Mouse (Mus musculus) lung, adult 2 months (tissue): ENCODE data around the gene Kdm4b. TPM values are rescaled to one million over a fixed set of nuclear protein-coding genes. Genes with fewer than 3 reads are reported as not detected.

Experiments used
- DNase-seq: peaks from one replicate; pipeline ENCODE4 v3.0.0; 2022
- H3K4me1 ChIP-seq: fragments of 200-500 bp; 2 replicates; pipeline ENCODE4 v1.6.1; 2011; ENCODE audit warnings: low read length; ENCODE audit not compliant: control insufficient read depth, insufficient read depth
- H3K4me3 ChIP-seq: fragments of 200-500 bp; replicated peaks from 2 replicates; pipeline ENCODE3; 2011; ENCODE audit warnings: low read depth, mild to moderate bottlenecking, control low read depth, low read length; ENCODE audit errors: extremely low read depth
- CTCF ChIP-seq: fragments of 200-500 bp; IDR thresholded peaks from 2 replicates; pipeline ENCODE4 v1.5.1; 2011; ENCODE audit warnings: mild to moderate bottlenecking, low read length, control low read depth; ENCODE audit not compliant: insufficient read depth
- POLR2A ChIP-seq: fragments of 200-500 bp; IDR thresholded peaks from 2 replicates; pipeline ENCODE4 v1.6.1; 2011; ENCODE audit warnings: low read depth, mild to moderate bottlenecking, control low read depth, low read length, borderline replicate concordance; ENCODE audit errors: extremely low read depth
- WGBS: fragments of 180-500 bp; shearing (Covaris S2); methylation state at CpG from one replicate; pipeline ENCODE4 v1.1.7; 2018; 5-methylcytosine and 5-hydroxymethylcytosine counted together
- polyA plus RNA-seq: library from polyadenylated mRNA; depleted of rRNA; stranded (reverse); fragments of >200 nt; gene quantifications from 2 replicates; pipeline ENCODE4 v1.2.3, GENCODE M21; 2012

Kdm4b gene
- polyA plus RNA-seq, 1 experiment = 39.9 TPM

DNA sequence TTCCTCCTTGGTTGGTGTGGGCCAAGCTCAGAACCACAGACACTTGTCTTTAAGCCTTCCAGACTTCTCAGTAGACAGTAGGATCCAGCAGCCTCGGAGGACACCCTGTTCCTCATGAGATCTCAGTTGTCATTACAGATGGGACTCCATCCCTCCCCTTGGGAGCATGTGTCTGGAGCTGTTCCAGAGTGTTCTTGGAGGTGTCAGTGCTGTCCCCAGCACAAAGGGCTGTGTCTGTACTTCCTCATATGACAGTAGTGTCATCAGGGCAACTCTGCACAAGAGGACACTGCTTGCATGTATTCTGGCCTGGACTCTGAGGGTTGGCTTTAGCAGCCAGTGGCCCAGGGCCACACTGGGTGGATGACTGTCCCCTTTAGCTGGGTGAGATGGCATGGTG lies 49.0 kb downstream of the Kdm4b start:
- 67% methylated on average over 1 of the region's 1 CpGs for WGBS
- Histone ChIP-seq H3K4me3 (no peak overlapping the region), H3K4me1 (no peaks in the 10 kb centered on the region)
- DNase-seq = no peak
- TF ChIP-seq CTCF (no peak), POLR2A (no peak)

DNA sequence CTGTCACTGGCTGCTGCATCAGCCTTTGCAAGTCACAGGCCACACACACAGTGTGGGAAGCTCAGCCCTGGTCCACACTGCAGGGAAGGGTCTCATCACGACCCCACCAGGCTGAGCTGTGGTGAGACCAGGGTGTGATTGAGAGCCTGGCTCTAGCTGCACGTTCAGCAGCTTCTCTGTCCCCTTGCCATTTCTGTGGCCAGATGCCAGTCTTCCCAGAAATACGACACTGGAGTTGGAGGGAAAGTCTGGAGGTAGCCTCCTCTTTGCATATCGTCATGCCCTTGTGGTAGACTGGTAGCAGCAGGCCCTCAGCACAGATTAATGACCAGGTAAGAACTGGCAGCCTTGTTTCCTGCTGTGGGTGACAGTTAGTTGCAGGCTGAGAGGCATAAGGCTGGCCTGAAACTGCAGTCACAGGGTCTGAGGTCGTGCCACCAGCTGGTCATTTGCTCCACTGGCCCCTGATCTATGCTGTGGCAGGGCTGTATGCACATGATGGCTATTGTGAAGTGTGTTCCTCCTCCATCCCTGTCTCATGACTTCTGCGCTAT lies 53.5 kb downstream of the Kdm4b start:
- Histone ChIP-seq H3K4me1 (no peaks in the 10 kb centered on the region), H3K4me3 (no peak overlapping the region)
- WGBS = 82% methylated on average over 6 of the region's 6 CpGs
- TF ChIP-seq CTCF = no peak
- no peak for TF ChIP-seq POLR2A
- DNase-seq = no peak

DNA sequence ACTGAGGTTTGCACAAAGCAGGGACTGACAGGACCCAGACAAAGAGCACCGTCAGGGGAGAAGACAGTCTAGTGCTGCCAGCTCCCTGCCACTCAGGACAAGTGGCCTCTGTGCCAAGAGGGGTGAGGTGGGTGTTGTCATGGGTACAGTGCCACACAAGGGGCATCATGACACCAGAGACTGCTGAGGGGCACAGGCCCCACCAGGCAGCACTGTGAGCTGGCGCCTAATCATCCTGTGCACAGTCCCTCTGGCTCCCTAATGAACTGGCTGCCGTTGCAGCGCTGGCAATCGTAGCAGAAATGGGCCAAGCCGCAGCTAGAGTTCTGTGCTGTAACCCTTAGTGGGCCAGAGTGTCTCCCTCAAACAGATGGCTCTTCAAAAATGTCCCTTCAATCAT lies 54.4 kb downstream of the Kdm4b start:
- WGBS = 82% methylated on average over 6 of the region's 6 CpGs
- TF ChIP-seq POLR2A (no peak), CTCF (no peak)
- DNase-seq = no peak
- Histone ChIP-seq H3K4me3 (no peak overlapping the region), H3K4me1 (no peaks in the 10 kb centered on the region)

DNA sequence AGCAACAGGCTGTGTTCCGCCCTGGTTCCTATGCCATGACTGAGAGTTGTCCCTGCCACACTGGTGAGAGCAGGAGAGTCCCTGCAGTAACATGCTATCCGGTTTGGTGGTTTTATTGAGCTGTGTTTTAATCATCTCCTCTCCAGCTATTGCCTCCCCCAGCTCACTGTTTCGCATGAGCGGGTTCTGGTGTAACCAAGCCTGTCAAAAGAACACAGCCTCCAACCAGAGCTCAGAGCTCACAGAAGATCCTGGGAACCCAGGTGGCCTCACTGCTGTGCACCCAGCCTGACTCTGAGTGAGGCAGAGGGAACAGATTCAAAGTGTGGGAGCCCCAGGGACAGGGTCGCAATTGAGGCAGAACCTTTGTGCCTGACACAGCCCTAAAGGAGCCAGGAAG lies 55.3 kb downstream of the Kdm4b start:
- no peak overlapping the region for H3K4me3 ChIP-seq
- 91% methylated on average over 5 of the region's 5 CpGs for WGBS
- TF ChIP-seq POLR2A = no peak
- no peak for TF ChIP-seq CTCF
- DNase-seq = no peak
- no peaks in the 10 kb centered on the region for H3K4me1 ChIP-seq

DNA sequence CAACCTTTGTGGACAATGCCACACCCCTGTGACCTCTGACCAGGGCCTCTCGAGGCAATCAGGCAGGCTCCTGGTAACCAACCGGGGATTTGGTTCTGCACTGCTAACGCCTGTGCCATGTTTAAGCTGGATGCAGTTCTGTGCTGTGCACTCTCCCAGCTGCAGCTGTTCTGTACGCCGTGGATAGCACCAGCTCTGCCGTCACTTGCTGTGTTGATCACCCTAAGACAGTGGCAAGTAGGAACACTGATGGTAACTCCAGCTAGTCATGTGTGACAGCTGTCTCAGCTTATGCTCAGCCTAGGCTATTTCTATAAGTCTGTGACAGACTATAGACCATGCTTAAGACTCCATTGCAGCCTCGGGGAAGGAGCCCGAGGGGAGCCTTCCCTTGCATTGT lies 57.1 kb downstream of the Kdm4b start:
- TF ChIP-seq CTCF (no peak), POLR2A (no peak)
- DNase-seq = no peak
- Histone ChIP-seq H3K4me1 (no peaks in the 10 kb centered on the region), H3K4me3 (no peak overlapping the region)
- WGBS = 80% methylated on average over 8 of the region's 8 CpGs

DNA sequence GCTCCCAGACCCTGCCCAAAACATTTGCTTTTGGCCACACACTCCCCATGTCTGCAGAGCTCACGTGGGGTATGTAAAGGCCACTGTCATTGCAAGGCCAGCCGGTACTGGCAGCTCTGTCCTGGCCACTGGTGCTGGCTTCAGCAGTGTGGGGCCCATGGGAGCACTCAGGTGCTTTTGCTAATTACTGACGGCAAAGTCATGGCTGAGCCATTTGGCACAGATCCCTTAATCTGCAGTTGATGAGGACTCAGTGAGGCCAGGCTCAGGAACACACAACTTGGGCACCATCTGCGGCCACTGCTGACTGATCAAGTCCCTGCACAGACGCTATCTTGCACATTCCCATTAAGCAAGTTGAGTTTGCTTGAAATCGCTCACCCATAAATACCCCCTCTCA lies 59.0 kb downstream of the Kdm4b start:
- DNase-seq = no peak
- no peaks in the 10 kb centered on the region for H3K4me1 ChIP-seq
- 88% methylated on average over 6 of the region's 6 CpGs for WGBS
- TF ChIP-seq POLR2A (no peak), CTCF (no peak)
- no peak overlapping the region for H3K4me3 ChIP-seq

DNA sequence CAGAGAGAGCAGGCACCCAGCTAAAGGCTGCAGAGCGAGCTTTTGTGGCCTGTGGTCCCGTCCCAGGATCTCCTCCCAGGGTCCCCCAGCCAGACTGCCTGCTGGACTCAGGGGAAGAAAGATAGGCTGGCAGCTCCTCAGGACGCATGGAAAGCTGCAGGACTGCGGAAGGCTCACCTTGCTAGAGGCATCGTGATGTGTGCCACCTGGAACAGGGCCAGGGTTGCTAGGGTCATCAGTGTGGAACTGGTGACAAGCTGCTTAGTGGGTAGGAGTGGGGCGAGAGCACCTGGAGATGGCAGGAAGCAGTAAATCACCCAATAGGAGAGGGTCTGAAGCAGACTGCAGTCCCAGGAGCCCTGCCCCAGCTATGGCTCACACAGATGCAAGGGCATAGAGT lies 61.8 kb downstream of the Kdm4b start:
- TF ChIP-seq CTCF (no peak), POLR2A (no peak)
- 79% methylated on average over 6 of the region's 6 CpGs for WGBS
- DNase-seq = no peak
- Histone ChIP-seq H3K4me3 (no peak overlapping the region), H3K4me1 (no peaks in the 10 kb centered on the region)

DNA sequence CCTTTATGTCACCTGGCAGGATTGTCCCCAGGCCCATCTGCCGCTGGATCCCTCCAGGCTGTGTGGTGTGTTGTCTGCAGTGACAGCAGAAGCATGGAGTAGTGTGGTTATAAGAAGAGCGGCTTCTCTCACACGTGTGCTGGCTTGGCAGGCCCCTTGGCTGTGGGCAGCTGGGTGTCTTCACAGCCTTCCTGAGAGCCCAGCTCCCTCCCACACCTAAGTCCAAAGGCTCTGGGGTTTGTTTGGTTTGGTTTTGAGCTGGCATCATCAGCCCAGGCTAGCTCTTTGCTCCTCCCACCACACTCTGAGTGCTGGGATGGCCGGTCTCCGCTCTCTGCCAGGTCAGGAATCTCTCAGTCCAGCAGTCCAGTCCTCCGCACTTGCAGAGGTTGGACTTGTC lies 67.4 kb downstream of the Kdm4b start:
- no peak overlapping the region for H3K4me3 ChIP-seq
- 94% methylated on average over 6 of the region's 6 CpGs for WGBS
- no peak for TF ChIP-seq POLR2A
- TF ChIP-seq CTCF = no peak
- no peak for DNase-seq
- H3K4me1 ChIP-seq = no peaks in the 10 kb centered on the region

DNA sequence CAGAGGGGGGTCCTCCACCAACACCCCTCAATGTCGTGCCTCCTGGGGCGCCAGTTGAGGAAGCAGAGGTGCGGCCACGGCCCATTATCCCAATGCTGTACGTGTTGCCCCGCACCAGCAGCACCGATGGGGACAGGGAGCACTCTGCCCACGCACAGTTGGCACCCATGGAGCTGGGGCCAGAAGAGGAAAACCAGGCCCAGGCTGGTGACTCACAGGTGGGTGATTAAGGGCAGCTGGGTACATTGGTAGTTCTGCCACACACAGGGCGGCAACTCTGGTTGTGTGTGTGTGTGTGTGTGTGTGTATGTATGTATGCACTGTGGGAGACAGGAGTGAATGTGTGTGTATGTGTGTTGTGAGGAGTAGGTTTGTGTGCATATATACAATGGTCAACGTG lies 68.0 kb downstream of the Kdm4b start:
- no peak for TF ChIP-seq POLR2A
- no peak for TF ChIP-seq CTCF
- WGBS = 92% methylated on average over 10 of the region's 10 CpGs
- H3K4me1 ChIP-seq = no peaks in the 10 kb centered on the region
- no peak for DNase-seq
- H3K4me3 ChIP-seq = no peak overlapping the region

DNA sequence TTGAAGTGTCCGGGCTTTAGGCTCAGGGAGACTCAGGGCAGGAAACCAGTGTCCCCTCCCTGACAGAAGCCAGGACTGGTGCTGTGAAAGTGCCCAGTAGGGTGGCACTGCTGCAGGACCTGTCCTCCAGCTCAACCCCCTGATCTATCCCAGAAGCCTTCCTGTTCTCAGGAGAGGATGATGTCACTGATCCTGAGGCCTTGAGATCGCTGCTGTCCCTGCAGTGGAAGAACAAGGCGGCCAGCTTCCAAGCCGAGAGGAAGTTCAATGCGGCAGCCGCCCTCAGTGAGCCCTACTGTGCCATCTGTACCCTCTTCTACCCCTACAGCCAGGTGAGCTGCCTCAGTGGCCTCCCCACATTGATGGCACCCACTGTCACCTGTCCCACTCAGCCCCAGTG lies 70.2 kb downstream of the Kdm4b start:
- Histone ChIP-seq H3K4me3 (no peak overlapping the region), H3K4me1 (no peaks in the 10 kb centered on the region)
- no peak for DNase-seq
- TF ChIP-seq POLR2A (no peak), CTCF (no peak)
- WGBS = 89% methylated on average over 6 of the region's 6 CpGs

DNA sequence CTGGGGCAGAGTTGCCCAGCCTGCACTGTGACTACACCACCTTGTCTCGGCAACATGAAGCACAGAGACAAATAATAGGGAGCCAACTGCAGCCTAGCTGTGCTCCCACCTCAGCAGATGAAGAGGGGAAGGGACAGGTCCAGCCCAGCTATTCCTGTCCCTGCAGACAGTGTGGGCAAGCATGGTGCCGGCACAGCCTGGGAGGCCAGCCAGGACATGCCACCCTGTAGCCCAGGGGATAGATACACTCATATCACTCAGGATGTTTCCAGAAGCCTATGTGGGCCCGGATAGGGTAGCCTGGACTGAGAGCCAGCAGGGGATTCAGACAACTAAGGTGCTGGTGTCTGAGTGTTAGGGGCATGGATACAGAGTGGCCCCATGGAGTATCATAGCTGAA lies 74.4 kb downstream of the Kdm4b start:
- DNase-seq = no peak
- TF ChIP-seq CTCF (no peak), POLR2A (no peak)
- Histone ChIP-seq H3K4me1 (no peaks in the 10 kb centered on the region), H3K4me3 (no peak overlapping the region)
- 92% methylated on average over 3 of the region's 3 CpGs for WGBS
